Mouse (Mus musculus) heart, adult 18-20 months (tissue): ENCODE data around the gene Dagla. TPM values are rescaled to one million over a fixed set of nuclear protein-coding genes. Genes with fewer than 3 reads are reported as not detected.

Experiments
- DNase-seq, 2 experiments: peaks; one replicate each; pipeline ENCODE4 v3.0.0; 2021 to 2022; ENCODE audit warnings: mixed read lengths in 1 of 2
- long read RNA-seq, 2 experiments: library from polyadenylated mRNA; stranded (forward); transcript quantifications; one replicate each; pipeline ENCODE4 v2.0.0; 2021
- total RNA-seq, 2 experiments: library from RNA; stranded (reverse); gene quantifications; 2 replicates each; pipeline ENCODE4 v1.2.3; 2021

Gene Dagla
- total RNA-seq = 1 to 10 TPM; 3.3 TPM
- long read RNA-seq, experiment 1, partial matches to known transcripts = 0 of 2 reads
- long read RNA-seq, experiment 1, other reads (novel, unspliced or antisense) = 2 of 2 reads
- long read RNA-seq, experiment 2, partial matches to known transcripts = 0 of 1 reads
- long read RNA-seq, experiment 2, other reads (novel, unspliced or antisense) = 1 of 1 reads

DNA sequence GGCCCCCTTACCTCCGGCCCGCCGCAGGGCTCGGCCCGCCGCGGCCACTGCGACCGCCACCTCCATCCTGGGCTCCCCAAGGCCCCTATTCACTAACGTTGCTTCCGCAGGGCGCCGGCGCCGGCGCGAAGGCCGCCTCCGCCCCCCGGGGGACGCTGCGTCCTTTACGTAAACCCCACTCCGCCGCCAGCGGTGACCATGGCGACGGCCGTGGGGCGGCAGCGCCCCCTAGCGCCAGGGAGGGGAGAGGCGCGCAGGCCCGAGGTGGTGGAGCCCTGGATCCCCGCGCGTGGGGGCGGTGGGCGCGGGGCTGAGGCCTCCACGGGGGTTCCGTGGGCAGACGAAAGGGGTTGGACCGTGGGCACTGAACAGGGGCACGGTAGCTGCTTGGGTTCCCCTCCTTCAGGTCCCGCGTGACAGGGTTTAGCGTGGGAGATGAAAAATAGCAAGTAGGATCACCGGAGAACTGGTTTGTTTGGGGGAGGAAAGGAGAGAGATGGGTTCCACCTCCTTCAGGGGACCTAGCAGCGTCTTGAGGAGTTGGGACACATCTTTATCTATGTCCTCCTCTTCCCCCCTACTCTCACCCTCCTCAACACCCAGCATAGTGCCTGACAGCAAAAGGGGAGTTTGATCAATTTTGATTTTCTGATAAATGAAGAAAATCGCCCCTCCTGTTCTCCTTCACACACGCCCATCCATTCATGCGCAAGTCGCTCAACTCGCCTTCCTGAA, at the start of gene Dagla:
Gene Dagla, minus strand, starts transcription at position 68 of the 735 bp plus-strand sequence.
- DNase-seq = peak; percentile 78 to 90

DNA sequence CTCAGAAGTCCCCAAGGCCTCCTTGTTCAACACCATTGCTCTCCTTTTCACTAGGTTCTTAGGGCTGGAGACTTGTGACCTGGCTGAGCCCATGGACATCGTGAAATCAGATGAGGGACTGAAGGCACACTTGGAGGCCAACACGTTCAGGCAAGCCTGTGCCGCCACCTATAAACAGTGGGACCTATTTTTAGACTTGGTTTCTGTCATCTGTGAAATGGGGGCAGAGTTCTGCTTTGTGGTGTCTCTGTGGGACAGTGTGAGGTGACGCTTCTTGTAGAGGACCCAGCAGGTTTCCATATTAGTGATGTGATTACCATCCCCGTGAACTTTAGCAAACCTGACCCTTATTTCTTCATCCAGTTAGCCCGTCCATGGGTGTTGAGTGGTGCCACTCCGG, 47.5 kb upstream of the Dagla start:
- DNase-seq = no peak

DNA sequence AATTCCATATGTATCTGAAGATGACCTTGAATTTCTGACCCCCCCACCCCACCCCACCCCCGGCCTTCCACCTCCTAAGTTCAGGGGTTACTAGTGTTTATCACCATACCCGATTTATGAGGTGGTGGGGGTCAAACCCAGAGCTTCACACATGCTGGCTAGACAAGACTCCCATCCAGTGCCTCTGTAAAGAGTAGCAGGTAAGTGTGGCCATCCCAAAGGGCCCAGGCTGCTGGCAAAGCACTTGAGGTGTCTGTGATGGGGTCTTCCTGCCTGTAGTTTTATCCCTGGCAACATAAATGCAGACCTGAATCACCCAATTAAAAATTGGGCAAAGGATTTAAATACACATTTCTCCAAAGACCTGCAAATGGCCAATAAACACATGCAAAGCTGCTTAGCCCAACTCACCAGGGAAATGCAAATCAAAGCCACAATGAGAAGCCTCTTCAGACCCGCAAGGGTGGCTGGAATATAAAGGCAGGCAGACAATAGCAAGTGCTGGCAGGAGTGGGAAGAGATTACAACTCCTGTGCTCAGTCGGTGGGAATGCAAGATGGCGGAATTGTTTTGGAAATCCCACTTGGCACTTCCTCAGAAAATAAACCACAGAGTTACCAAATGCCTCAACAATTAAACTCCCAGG, 43.1 kb upstream of the Dagla start:
- DNase-seq = no peak

DNA sequence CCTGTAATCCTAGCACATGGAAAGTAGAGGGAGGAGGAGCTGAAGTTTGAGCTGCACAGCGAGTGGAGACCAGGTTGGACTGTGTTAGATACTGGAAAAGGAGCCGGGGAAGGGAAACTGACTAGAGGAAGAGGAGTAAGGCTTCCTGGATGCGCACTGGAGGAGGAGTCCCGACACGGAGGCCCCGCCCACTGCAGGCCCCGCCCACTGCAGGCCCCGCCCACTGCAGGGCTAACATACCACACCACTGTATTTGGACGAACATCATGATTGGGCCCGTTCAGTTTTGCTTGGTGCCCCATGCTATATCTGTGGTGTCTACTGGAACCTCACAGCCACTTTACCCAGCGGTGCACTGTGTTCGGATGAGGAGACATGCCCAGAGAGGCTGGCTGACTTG, 41.0 kb upstream of the Dagla start:
- no peak for DNase-seq

DNA sequence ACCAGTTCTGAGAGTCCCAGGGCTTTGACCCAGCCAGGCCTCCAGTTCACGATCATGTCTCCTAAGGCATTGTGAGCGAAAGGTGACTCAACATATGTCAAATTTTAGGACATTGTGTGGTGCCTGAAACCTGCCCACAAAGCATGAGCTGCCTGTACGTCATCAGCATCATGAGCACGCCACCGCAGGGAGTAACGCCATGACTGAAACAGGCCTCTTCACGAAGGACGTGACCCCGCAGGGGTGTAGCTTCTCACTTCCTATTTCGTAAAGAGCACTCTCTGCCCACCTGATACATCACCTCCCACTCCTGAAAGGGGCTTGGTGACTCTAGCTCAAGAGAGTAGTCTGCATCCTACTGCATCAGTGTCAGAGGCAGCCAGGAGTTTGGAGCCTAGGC, 39.2 kb upstream of the Dagla start:
- no peak for DNase-seq

DNA sequence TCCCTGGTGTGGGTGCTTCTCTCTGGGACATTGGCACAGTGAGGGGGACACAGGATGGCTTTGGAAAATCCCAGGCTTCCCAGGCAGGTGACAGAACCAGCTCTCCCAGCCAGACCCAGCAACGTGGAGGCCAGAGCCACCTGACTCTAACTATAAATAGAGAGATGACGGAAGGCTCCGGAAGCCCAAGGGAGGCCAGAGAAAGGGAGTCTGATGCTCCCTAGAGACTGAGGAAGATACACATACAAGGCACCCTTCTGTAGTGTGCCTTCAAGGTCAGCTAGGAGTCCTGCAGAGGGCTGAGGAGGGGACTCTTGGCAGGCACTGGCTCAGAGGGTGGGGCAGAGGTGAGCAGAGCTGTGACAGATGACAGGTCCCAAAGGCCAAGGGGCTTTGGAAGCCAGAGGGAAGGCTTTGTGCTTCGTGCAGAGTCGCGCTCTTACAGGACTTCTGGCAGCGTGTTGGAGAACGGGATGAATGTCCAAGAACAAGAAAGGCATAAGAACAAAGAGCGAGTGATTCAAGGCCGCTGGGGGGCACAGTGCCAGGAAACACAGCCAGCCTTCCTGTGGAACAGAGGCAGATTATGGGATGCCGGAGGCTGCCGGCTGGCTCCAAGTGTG, 37.3 kb upstream of the Dagla start:
- DNase-seq = peak; percentile 71 to 78

DNA sequence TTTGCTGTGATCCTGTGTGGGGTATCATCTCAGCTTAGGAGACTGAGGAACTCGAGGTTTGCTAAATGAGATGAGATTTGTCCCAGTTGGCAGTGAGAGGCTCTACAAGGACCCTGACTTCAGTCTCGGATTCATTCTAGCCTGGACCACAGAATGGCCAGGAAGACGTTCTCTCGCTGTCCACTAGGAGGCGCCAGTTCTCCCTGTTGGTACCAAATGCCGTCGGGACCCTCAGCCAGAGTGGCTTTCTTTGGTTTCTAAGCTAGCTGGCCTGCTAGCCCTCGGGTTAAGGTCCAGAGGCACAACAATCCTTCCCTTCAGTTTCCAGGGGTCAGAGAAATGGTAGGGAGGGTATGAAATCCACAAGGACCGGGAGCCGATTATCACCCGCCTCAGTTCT, 36.5 kb upstream of the Dagla start:
- DNase-seq = peak; percentile 22 to 72

DNA sequence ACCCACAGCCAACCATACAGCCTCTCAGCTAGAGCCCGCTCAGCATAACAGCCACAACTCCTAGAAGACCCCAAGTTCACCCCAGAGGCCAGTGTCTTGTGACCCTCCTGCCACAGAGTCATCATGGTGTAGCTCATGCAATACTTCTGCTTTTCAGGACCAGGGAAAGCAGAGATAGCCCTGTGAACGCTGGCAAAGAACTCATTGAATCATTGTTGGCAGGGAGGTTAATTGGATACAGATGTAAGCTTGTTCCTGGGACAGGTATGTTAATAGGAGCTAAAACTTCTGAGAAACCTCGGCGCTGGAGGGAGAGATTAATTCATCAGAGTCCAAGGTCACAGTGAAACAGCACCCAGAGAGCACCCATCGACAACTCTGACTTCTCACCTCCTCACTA, 36.0 kb upstream of the Dagla start:
- DNase-seq = no peak

DNA sequence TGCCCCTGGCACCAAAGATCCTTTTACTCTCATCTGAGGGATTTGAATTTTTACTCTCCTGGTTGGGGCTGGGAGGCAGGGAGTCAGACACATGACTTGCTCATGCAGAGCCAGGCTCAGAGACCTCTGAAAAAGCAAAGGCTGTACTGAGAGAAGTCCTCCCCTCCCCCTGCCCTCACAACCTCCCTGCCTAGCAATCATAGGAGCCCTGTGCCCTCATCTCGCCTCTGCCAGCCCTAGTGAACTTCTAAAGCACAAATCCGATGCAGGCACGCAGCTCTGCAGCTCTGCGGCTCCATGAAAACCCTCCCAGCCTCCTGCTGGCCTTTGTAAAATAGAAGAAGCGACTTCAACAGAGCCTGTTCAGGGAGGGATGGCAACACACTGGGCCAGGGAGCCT, 34.6 kb upstream of the Dagla start:
- DNase-seq = no peak

DNA sequence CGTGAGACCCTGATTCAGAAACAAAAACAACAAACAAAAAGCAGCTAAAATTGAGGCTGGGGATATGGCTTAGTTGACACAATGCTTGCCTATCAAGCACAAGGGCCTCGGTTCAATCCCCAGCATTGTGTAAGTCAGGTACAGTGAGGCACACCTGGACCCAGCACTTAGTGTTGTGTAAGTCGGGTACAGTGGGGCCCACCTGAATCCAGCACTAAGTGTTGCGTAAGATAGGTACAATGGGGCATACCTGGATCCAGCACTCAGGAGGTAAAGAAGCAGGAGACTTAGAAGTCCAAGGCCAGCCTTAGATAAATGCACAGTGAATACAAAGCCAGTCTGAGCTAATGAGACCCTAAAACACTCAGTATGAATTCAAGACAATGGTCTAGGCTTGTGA, 34.0 kb upstream of the Dagla start:
- no peak for DNase-seq

DNA sequence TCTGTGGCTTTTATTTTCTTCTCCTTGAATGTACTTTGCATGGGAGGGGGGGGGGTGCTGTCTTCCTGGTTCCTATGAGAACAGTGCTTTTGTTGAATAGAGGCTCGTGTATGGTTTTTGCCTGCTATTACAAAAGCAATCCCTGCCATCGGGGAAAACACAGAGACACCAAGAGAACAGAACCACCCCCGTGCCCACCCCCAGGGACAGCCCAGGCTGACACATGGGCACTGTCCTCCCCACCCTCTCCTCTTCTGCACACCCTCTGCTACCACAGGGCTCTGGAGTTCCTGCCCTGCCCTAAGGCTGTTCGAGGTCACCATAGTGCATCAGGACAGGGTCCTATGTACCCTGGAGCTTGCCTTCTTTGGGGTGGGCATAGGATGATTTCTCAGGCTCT, 29.8 kb upstream of the Dagla start:
- DNase-seq = no peak

DNA sequence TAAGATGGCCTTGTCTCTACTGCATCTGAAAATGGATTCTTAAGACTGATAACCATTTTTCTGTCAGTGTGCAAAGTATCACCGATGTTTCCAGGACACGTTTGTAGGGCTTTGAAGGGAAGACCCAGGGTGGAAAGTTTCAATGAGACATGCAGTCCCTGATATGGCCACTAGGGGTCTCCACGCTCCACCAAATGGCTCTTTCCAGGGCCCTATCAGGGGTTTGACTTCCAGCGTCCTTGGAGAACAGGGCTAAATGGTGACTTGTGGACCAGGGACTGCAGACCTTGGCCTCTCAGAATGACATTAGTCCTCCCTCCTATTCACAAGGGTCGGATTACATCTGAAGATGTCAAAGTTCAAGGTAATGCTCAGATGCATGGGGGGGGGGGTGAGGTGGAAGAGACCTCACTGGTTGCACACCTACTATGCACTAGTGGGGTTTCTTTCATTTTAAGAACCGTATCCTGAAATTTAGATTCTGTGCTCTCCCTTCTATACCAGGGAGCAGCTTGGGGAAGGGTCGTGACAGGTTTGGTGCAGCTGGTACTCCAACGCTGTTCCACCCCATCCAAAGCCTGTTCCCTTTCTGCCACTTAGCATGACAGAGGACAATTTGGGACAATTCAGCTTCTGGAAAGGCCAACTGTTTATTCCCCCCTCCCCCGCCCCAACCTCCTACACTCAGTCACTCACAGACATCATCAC, 29.0 kb upstream of the Dagla start:
- DNase-seq = peak; percentile 45 to 84

DNA sequence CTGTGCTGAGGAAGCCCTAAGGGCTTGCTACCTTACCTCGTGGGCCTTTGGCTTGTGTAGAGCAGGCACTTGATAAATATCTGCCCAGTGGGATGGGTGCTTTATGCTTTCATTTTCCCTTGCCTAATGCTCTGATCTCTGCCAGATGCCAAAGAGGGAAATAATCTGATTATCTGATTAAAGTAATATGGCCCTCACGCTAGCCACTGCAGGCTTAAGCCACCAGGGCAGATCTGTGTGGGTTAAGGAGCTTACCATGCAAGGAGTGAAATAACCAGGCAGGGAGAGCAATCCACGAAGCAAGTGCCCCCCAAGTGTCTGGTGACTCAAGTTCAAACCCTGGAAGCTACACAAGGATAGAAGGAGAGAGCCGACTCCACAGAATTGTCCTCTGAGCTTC, 27.0 kb upstream of the Dagla start:
- no peak for DNase-seq

DNA sequence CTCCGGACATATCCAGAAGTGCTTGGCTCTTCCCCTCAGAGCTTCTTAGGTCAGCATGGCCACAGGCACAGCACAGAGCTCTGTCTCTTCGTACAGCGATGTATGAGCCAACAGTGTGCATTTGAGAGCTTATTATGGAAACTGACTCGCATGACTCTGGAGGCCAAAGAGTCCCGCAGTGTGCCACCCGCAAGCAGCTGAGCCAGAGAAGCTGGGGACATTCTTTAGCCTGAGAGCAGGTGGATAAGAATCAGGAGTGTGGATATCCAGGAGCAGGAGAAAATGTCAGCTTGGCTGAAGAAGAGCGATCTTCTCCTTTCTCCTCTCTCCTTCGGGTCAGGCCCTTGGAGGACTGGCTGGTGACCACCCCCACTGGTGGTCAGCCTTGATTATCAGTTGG, 24.4 kb upstream of the Dagla start:
- DNase-seq = peak; percentile 25 to 35

DNA sequence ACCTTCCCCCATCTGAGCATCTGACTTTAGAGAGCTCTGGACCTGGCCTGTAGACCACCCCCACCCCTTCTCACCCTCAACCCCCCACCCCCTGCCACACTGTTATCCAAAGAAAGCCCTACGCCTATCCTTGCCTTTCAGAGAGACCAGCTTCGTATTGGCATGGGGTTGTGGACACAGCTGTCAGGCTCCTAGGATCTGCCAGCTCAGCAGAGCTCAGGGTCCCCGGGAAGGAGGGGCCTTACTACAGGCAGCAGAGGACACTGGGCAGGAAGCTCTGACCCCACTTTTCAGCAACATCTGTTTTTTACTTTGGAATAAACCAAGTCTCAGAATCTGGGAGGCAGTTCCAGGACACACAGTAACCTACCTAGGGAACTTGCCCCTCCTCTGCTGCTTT, 21.9 kb upstream of the Dagla start:
- no peak for DNase-seq

DNA sequence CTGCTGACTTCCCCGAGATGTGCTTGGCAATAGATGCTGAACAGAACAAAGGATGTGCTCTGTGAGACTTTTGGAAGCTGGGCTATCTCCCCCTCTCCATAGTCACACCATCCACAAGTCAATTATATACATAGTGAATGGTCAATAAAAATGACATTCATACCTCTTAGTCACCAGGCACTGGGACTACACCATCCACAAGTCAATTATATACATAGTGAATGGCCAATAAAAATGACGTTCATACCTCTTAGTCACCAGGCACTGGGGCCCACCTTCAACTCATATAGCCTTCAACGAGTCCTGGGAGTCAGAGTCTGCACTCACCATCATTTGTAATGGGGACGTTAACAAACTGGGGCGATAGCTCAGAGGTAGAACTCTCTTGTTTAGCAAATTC, 19.2 kb upstream of the Dagla start:
- DNase-seq = no peak

DNA sequence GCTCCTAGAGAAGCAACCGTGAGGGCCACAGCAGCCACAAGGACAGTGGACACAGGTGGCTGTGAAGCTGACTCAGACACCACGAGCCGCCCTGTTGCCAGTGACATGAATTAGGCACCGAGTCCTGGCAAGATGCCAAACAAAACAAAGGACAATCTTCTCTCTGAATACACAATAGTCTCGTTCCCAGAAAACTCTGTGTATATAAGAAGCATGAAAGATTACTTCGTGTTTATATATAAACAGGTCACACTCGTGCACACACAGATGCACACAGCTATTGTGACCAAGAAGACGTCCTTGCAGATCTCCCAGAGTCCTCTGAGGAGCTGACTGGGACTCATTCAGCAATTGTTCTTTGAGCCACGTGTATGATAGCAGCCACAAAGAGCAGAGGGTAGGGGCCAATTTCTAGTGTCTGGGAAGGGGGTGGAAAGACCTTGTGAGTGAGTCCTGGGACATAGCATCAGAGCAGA, 18.7 kb upstream of the Dagla start:
- DNase-seq = peak; percentile 21 to 25

DNA sequence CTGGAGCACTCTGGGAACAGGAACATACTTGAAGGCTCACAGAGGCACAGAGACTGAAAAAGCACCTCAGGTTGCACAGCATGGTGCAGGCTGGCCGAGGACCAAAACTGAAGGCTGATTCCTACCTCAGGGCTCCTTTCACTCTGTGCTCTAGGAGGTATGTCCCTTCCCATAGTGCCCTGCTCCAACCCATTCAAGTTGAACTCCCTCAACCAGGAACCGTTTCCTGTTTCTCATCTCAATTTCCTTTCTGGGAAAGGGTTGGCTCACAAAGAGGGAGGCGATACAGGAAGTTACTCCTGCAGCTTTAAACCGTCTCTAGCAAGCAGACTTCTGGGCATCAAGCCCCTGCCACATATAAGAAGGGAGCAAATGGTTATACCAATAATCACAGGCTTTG, 13.1 kb upstream of the Dagla start:
- DNase-seq = no peak

DNA sequence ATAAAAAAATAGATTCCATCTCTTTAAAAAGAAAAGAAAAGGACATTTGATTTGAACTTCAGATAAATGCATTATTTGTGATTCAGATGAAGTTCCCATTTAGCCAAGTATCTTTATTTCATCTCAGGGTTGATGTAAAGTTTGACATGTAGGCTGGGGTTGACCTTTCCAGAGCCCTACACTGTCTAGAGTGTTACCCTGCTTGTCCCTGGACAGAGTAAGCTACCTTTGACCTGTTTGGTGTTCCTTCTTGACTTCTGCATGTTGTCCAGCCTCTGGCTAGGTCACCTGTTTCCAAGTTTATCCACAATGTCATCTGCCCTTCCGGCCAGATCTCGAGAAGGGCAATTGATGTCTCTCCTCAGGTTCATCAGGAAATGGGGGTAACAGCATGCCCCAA, 12.7 kb upstream of the Dagla start:
- no peak for DNase-seq

DNA sequence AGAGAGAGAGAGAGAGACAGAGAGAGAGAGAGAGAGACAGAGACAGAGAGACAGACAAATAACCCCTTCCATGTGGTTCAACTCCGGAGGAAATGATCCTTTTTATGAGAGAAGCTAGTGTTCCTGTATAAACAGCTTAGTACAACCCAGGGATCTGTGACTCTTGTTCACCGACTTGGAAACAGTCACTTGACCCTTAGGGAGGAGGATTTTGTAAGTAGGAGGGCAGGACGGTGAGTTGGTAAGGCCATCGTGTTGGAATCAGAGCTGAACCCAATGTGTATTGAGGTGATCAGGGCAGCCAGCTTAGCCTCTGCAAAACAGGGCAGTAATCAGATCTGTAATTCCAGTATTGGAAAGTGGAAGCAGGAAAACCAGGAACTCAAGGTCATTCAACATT, 12.3 kb upstream of the Dagla start:
- no peak for DNase-seq

DNA sequence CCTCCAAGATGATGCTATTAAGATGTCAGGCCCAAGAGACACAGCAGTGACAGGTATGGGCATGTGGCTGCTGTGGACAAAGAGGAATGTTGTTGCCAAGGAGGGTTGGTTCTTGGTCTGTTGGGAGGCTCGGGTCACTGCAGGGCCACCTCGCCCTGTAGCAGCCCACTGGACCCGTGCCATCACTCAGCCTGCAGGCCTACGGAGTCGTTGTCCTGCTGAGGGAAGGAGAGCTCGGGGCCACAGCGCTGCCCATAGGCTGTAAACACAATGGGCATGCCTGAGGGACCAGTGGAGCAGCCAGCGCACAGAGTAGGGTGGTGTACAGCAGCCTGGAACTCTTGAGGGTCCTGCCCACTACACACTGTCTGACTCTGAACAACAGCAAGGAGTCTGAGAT, 7.4 kb upstream of the Dagla start:
- no peak for DNase-seq

DNA sequence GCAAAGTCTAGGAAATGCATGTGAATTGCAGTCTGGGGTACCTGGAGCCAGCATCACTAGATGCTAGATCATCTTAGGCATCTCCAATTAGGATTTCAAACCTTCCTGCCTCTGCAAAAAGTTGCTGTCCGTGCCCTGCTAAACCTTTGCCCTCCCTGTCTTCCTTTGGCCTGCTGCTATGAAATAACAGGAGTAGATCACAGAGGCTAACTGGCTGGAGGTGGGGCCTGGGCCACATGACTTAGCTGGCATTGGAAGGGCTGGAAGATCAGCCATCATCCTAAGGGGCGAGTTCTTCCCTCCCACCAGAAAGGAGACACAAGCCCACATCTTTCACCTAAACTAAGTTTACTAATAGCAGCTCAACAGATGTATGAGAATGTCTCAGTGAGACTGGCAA, 4.3 kb upstream of the Dagla start:
- DNase-seq = no peak

DNA sequence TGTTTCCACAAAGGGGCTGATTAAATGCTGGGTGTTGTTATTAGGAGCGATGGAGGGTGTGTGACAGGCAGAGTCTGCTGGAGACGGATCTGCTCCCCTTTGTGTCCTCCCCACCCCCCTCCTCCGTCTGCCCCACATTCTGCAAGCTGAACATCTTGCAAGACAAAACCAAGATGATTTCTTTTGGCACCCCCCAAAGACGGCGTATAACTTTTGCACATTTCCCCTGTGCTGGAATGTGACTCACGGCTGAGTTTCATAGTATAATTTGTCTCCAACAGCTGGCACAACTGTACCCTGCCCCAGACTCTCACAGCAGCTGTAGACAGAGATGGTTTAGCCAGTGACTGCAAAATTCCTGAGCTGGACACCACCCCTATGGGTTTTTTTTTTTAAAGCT, 3.3 kb upstream of the Dagla start:
- DNase-seq = no peak
